ENCODE assay signal across 8 mouse cellular contexts in genomic region chr9:32940111-32940813, GRCm38 (mm10).
A peak's percentile ranks its signal among the peaks of the same experiment; 100 is the strongest.
DNase-seq lines count a peak whose midpoint lies in the region; ATAC-seq lines count a peak whose summit lies in the region.

No protein-coding gene starts in this region.

- peaks cover 38% of the 10 kb centered on the region for H3K27me3 ChIP-seq in forebrain, embryonic 10.5 days (ENCODE audit: poor library complexity, severe bottlenecking)
- H3K27me3 ChIP-seq in heart, embryonic 15.5 days, result no peaks in the 10 kb centered on the region
- no peaks in the 10 kb centered on the region for H3K27me3 ChIP-seq in liver, embryonic 12.5 days (replicated peaks)
- no peaks in the 10 kb centered on the region for H3K27me3 ChIP-seq in stomach, embryonic 14.5 days (ENCODE audit: control insufficient read depth, insufficient read depth, low read length)

- peak overlapping the region; percentile 68 for H3K4me2 ChIP-seq in heart, embryonic 15.5 days
- peak overlapping the region; percentile 68 for H3K4me2 ChIP-seq in liver, embryonic 12.5 days
- H3K4me2 ChIP-seq in stomach, embryonic 14.5 days (replicated peaks; ENCODE audit: low read depth, low read length), result peak overlapping the region; percentile 42

- no peaks in the 10 kb centered on the region for H3K9me3 ChIP-seq in forebrain, embryonic 10.5 days
- H3K9me3 ChIP-seq in heart, embryonic 15.5 days (replicated peaks), result no peaks in the 10 kb centered on the region
- H3K9me3 ChIP-seq in liver, embryonic 12.5 days (replicated peaks), result no peaks in the 10 kb centered on the region
- no peaks in the 10 kb centered on the region for H3K9me3 ChIP-seq in stomach, embryonic 14.5 days (ENCODE audit: control insufficient read depth, low read depth, low read length)

- H3K9ac ChIP-seq in heart, embryonic 15.5 days, result peak overlapping the region; percentile 63
- H3K9ac ChIP-seq in liver, embryonic 12.5 days, result peak overlapping the region; percentile 43
- peak overlapping the region; percentile 0; the same call in 1 of the 2 replicates for H3K9ac ChIP-seq in stomach, embryonic 14.5 days (replicated peaks; ENCODE audit: low read depth, low read length)

- H3K4me3 ChIP-seq in forebrain, embryonic 10.5 days, result peak overlapping the region; percentile 52
- H3K4me3 ChIP-seq in heart, embryonic 15.5 days, result peak overlapping the region; percentile 61
- H3K4me3 ChIP-seq in liver, embryonic 12.5 days, result peak overlapping the region; percentile 51
- H3K4me3 ChIP-seq in stomach, embryonic 14.5 days (ENCODE audit: low read depth, low read length), result peak overlapping the region; percentile 37

- peak overlapping the region; percentile 74 for H3K27ac ChIP-seq in forebrain, embryonic 10.5 days
- peak overlapping the region; percentile 69 for H3K27ac ChIP-seq in heart, embryonic 15.5 days
- peak overlapping the region; percentile 4; the same call in 1 of the 2 replicates for H3K27ac ChIP-seq in liver, embryonic 12.5 days
- peak overlapping the region; percentile 53; the same call in 1 of the 2 replicates for H3K27ac ChIP-seq in stomach, embryonic 14.5 days (ENCODE audit: low read length)

- no peaks in the 10 kb centered on the region for H3K36me3 ChIP-seq in forebrain, embryonic 10.5 days (replicated peaks)
- no peaks in the 10 kb centered on the region for H3K36me3 ChIP-seq in heart, embryonic 15.5 days
- H3K36me3 ChIP-seq in liver, embryonic 12.5 days, result no peaks in the 10 kb centered on the region
- H3K36me3 ChIP-seq in stomach, embryonic 14.5 days (ENCODE audit: control insufficient read depth, insufficient read depth, low read length), result no peaks in the 10 kb centered on the region

- peaks cover 24% of the 10 kb centered on the region for H3K4me1 ChIP-seq in forebrain, embryonic 10.5 days
- peaks cover 13% of the 10 kb centered on the region for H3K4me1 ChIP-seq in heart, embryonic 15.5 days (replicated peaks)
- H3K4me1 ChIP-seq in liver, embryonic 12.5 days, result peaks cover 6% of the 10 kb centered on the region; the same call in 1 of the 2 replicates
- H3K4me1 ChIP-seq in stomach, embryonic 14.5 days (ENCODE audit: control insufficient read depth, insufficient read depth, low read length), result peaks cover 10% of the 10 kb centered on the region

- DNase-seq in CD4-positive, CD25-positive, alpha-beta regulatory T cell, adult 2 months (ENCODE audit: low read depth, low spot score), result peak; percentile 88
- peak; percentile 55 for DNase-seq in brain, embryonic 18.5 days (ENCODE audit: low read depth, low spot score)
- DNase-seq in forebrain, embryonic 10.5 days (ENCODE audit: extremely low spot score, low spot score), result peak; percentile 82
- peak; percentile 90 for DNase-seq in kidney, postnatal 14 days
- DNase-seq in natural killer cell, adult 2 months (ENCODE audit: low spot score in 2 of 2), result peak; percentile 76 to 80

- ATAC-seq in heart, embryonic 15.5 days (replicated peaks; ENCODE audit: insufficient number of reproducible peaks, insufficient read depth, low FRiP score, low read depth), result peak; percentile 53; the same call in 1 of the 2 replicates
- peak; percentile 62 for ATAC-seq in liver, embryonic 12.5 days
- peak; percentile 70 for ATAC-seq in stomach, embryonic 14.5 days (ENCODE audit: insufficient number of reproducible peaks, insufficient read depth, low FRiP score, low read depth)

- 22% methylated on average over 19 of the region's 19 CpGs for WGBS in forebrain, embryonic 10.5 days
- WGBS in heart, embryonic 15.5 days, result 19% methylated on average over 19 of the region's 19 CpGs
- 18% methylated on average over 19 of the region's 19 CpGs for WGBS in liver, embryonic 12.5 days (ENCODE audit: insufficient replicate concordance)
- WGBS in stomach, embryonic 14.5 days, result 20% methylated on average over 19 of the region's 19 CpGs

Comparison
In these comparisons a context has a peak if more than half of its experiments do, and no peak if none do; other contexts are left out.
1. Peak in every context shown above with its lines: DNase-seq, ATAC-seq, H3K4me3 ChIP-seq and H3K27ac ChIP-seq.
2. H3K27ac ChIP-seq: peak in every context shown above with its lines; median percentile 74 in forebrain, embryonic 10.5 days; 69 in heart, embryonic 15.5 days; 53 in stomach, embryonic 14.5 days; 4 in liver, embryonic 12.5 days.
3. H3K9ac ChIP-seq: peak in every context shown above with its lines; median percentile 63 in heart, embryonic 15.5 days; 43 in liver, embryonic 12.5 days; 0 in stomach, embryonic 14.5 days.